Mouse (Mus musculus): ENCODE measurements at regions not wholly inside any gene's neighbourhood (a gene's known extent, or its start where the extent isn't known, plus 50 kb on each side); places are given as distances from the start of the nearest gene placed in this dataset.

GRCm38 (mm10) chr16:87295727-87296126, 58.3 kb upstream of the N6amt1 start:
- 69% methylated on average over 5 of the region's 5 CpGs for WGBS
- H3K36me3 ChIP-seq = no peaks in the 10 kb centered on the region
- no peaks in the 10 kb centered on the region for H3K9me3 ChIP-seq
- H3K4me1 ChIP-seq = no peaks in the 10 kb centered on the region
- no peak overlapping the region for H3K4me2 ChIP-seq
- no peak overlapping the region for H3K27ac ChIP-seq
- H3K27me3 ChIP-seq (replicated peaks) = no peaks in the 10 kb centered on the region
- ATAC-seq (ENCODE audit: insufficient read depth, low FRiP score, low read depth) = no peak
- H3K4me3 ChIP-seq (replicated peaks) = no peak overlapping the region
- no peak overlapping the region for H3K9ac ChIP-seq

- WGBS = 92% methylated on average over 1 of the region's 1 CpGs
- Histone ChIP-seq H3K36me3 (no peaks in the 10 kb centered on the region), H3K27ac (no peak overlapping the region), H3K9me3 (no peaks in the 10 kb centered on the region), H3K4me2 (no peak overlapping the region), H3K27me3 (replicated peaks) (no peaks in the 10 kb centered on the region), H3K4me3 (replicated peaks) (no peak overlapping the region), H3K4me1 (no peaks in the 10 kb centered on the region), H3K9ac (no peak overlapping the region)
- ATAC-seq (ENCODE audit: insufficient read depth, low FRiP score, low read depth) = no peak
Observed at GRCm38 (mm10) chr16:87292826-87293225, 61.2 kb upstream of the N6amt1 start.

DNA sequence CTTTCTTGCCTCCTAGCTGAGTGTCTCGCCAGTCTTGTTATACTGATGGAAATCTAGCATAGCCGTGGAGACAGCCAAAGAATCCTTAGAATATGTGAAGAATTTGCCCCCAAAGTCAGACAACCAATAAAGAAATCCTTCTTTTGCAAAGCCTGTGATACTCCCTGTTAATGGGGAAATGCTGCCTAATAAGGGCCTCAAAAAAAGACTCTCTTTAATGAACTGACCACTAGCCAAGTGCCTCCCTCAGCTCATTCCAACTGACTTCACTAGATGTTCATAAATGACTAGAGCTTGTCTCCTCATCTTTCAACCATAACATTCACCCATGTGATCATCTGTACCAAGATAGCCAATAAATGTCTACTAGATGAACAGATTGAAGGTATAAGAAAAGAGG, 62.3 kb upstream of the N6amt1 start:
- WGBS = 73% methylated on average over 2 of the region's 2 CpGs
- ATAC-seq (ENCODE audit: insufficient read depth, low FRiP score, low read depth) = no peak

DNA sequence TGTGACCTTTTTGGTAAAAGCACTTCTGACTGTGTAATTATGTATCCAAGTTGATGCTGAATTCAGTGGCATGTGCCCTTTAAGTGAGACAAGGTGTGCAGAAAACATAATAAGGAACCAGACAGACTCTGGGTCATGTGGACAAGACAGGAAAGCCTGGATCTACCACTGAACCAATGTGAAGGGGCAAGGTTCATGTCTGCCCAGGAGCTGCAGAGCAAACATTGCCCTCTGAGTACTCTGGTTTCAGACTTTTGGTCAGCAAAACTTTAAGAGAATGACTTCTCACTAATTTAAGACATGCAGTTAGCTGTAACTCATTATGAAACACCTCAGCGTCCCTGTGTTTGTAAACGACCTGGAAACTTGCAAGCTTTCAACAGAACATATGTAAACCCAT, 68.3 kb upstream of the N6amt1 start:
- Histone ChIP-seq H3K4me3 (replicated peaks) (no peak overlapping the region), H3K36me3 (no peaks in the 10 kb centered on the region), H3K4me2 (no peak overlapping the region), H3K9me3 (no peaks in the 10 kb centered on the region), H3K4me1 (no peaks in the 10 kb centered on the region), H3K9ac (no peak overlapping the region), H3K27me3 (replicated peaks) (no peaks in the 10 kb centered on the region), H3K27ac (no peak overlapping the region)
- 80% methylated on average over 2 of the region's 2 CpGs for WGBS
- ATAC-seq (ENCODE audit: insufficient read depth, low FRiP score, low read depth) = no peak

More for the DNA sequence above, 62.3 kb upstream of the N6amt1 start:
- Histone ChIP-seq H3K27ac (no peak overlapping the region), H3K9me3 (no peaks in the 10 kb centered on the region), H3K9ac (no peak overlapping the region), H3K27me3 (replicated peaks) (no peaks in the 10 kb centered on the region), H3K4me2 (no peak overlapping the region), H3K36me3 (no peaks in the 10 kb centered on the region), H3K4me1 (no peaks in the 10 kb centered on the region), H3K4me3 (replicated peaks) (no peak overlapping the region)

- no peak for ATAC-seq (ENCODE audit: insufficient read depth, low FRiP score, low read depth)
- Histone ChIP-seq H3K4me1 (no peaks in the 10 kb centered on the region), H3K4me3 (replicated peaks) (no peak overlapping the region), H3K27me3 (replicated peaks) (no peaks in the 10 kb centered on the region), H3K36me3 (no peaks in the 10 kb centered on the region), H3K9me3 (no peaks in the 10 kb centered on the region), H3K9ac (no peak overlapping the region), H3K4me2 (no peak overlapping the region), H3K27ac (no peak overlapping the region)
- WGBS = 60% methylated on average over 7 of the region's 7 CpGs
Observed at GRCm38 (mm10) chr16:87284835-87285510, 69.0 kb upstream of the N6amt1 start.

GRCm38 (mm10) chr16:87278518-87278917, 75.5 kb upstream of the N6amt1 start:
- Histone ChIP-seq H3K27ac (no peak overlapping the region), H3K36me3 (no peaks in the 10 kb centered on the region), H3K9ac (no peak overlapping the region), H3K9me3 (no peaks in the 10 kb centered on the region), H3K4me2 (no peak overlapping the region), H3K4me1 (no peaks in the 10 kb centered on the region), H3K4me3 (replicated peaks) (no peak overlapping the region), H3K27me3 (replicated peaks) (no peaks in the 10 kb centered on the region)
- WGBS = 74% methylated on average over 1 of the region's 1 CpGs
- ATAC-seq (ENCODE audit: insufficient read depth, low FRiP score, low read depth) = no peak

- H3K4me1 ChIP-seq = no peaks in the 10 kb centered on the region
- H3K27me3 ChIP-seq (replicated peaks) = no peaks in the 10 kb centered on the region
- no peak overlapping the region for H3K4me3 ChIP-seq (replicated peaks)
- no peaks in the 10 kb centered on the region for H3K9me3 ChIP-seq
- H3K9ac ChIP-seq = no peak overlapping the region
- ATAC-seq (ENCODE audit: insufficient read depth, low FRiP score, low read depth) = no peak
- 81% methylated on average over 5 of the region's 5 CpGs for WGBS
- H3K36me3 ChIP-seq = no peaks in the 10 kb centered on the region
- no peak overlapping the region for H3K27ac ChIP-seq
- H3K4me2 ChIP-seq = no peak overlapping the region
Observed at GRCm38 (mm10) chr16:87272363-87272762, 81.6 kb upstream of the N6amt1 start.

- Histone ChIP-seq H3K36me3 (no peaks in the 10 kb centered on the region), H3K9me3 (no peaks in the 10 kb centered on the region), H3K4me1 (no peaks in the 10 kb centered on the region), H3K4me3 (replicated peaks) (no peak overlapping the region), H3K9ac (no peak overlapping the region), H3K27ac (no peak overlapping the region), H3K4me2 (no peak overlapping the region), H3K27me3 (replicated peaks) (no peaks in the 10 kb centered on the region)
- ATAC-seq (ENCODE audit: insufficient read depth, low FRiP score, low read depth) = no peak
- 63% methylated on average over 9 of the region's 9 CpGs for whole genome bisulfite sequencing
Observed at GRCm38 (mm10) chr16:87267954-87268804, 85.8 kb upstream of the N6amt1 start.

DNA sequence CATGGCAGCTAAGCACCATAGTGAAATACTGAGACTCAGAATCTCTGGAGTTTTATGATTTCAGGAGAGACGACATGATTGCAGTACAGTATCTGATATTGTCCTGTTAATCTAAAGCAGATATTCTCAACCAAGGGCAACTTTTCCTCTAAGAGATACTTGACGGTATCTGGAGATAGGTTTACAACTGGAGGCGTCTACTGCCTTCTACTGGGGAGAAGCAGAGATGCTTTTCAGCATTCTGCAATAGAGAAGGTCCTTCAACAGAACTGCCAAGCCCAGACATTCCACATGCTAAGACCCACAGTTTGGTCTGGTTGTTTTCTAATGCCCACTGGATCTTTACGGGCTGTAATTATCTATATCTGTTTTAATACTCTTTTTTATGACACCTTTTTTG, 86.5 kb upstream of the N6amt1 start:
- Histone ChIP-seq H3K4me3 (replicated peaks) (no peak overlapping the region), H3K9ac (no peak overlapping the region), H3K4me2 (no peak overlapping the region), H3K9me3 (no peaks in the 10 kb centered on the region), H3K27me3 (replicated peaks) (no peaks in the 10 kb centered on the region), H3K27ac (no peak overlapping the region), H3K36me3 (no peaks in the 10 kb centered on the region), H3K4me1 (no peaks in the 10 kb centered on the region)
- 87% methylated on average over 4 of the region's 4 CpGs for WGBS
- ATAC-seq (ENCODE audit: insufficient read depth, low FRiP score, low read depth) = no peak

DNA sequence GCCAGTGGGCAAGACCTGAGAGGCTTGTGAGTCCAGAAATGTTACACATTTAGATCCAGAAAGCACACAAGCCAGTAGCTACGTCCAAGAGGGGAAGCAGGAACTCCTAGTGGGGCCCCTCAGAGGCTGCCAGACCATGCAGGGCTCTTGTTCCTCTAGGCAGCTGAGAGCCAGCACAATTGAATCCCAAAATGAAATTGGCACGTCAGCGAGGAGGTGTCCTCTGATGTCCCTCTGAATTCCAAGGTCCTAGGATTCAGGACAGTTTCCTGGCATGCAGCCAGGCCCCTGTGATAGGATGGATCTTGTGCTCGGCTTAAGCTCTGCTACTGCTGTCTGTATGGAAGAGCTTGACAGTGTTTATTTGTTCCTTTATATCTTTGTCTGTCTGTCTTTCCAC, 90.4 kb upstream of the N6amt1 start:
- Histone ChIP-seq H3K9me3 (no peaks in the 10 kb centered on the region), H3K9ac (no peak overlapping the region), H3K4me1 (no peaks in the 10 kb centered on the region), H3K27me3 (replicated peaks) (no peaks in the 10 kb centered on the region), H3K4me2 (no peak overlapping the region), H3K36me3 (no peaks in the 10 kb centered on the region), H3K4me3 (replicated peaks) (no peak overlapping the region), H3K27ac (no peak overlapping the region)
- ATAC-seq (ENCODE audit: insufficient read depth, low FRiP score, low read depth) = no peak; the same call in 1 of the 2 replicates
- WGBS = 19% methylated on average over 4 of the region's 4 CpGs

DNA sequence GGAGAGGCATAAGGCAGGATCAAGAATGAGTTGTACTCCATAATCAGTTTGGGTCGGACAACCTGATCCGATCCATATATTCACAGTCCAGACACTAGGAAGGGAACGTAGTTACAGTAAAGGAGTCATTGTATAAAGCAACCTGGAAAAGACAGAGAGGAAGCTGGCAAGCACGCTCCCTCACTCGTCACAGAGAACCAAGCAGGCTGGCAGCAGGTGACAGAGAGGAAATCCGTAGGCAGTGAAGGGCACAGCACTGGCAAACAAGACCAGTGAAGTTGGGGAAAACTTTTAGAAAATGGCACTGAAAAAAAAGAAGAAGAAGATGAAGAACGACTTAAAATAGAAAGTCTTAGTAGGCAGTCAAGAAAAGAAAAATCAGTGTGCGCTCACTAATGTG, 90.9 kb upstream of the N6amt1 start:
- no peak overlapping the region for H3K4me3 ChIP-seq (replicated peaks)
- no peak overlapping the region for H3K4me2 ChIP-seq

GRCm38 (mm10) chr16:87262497-87262896, 91.5 kb upstream of the N6amt1 start:
- Histone ChIP-seq H3K36me3 (no peaks in the 10 kb centered on the region), H3K27ac (no peak overlapping the region), H3K4me1 (no peaks in the 10 kb centered on the region), H3K4me3 (replicated peaks) (no peak overlapping the region), H3K4me2 (no peak overlapping the region), H3K9ac (no peak overlapping the region), H3K27me3 (replicated peaks) (no peaks in the 10 kb centered on the region), H3K9me3 (no peaks in the 10 kb centered on the region)
- 71% methylated on average over 3 of the region's 3 CpGs for WGBS
- ATAC-seq (ENCODE audit: insufficient read depth, low FRiP score, low read depth) = no peak

More for the DNA sequence above, 90.9 kb upstream of the N6amt1 start:
- Histone ChIP-seq H3K9me3 (no peaks in the 10 kb centered on the region), H3K27ac (no peak overlapping the region), H3K27me3 (replicated peaks) (no peaks in the 10 kb centered on the region), H3K9ac (no peak overlapping the region), H3K4me1 (no peaks in the 10 kb centered on the region), H3K36me3 (no peaks in the 10 kb centered on the region)
- 78% methylated on average over 8 of the region's 8 CpGs for WGBS
- no peak for ATAC-seq (ENCODE audit: insufficient read depth, low FRiP score, low read depth)

Data from stomach, embryonic 15.5 days (tissue).